ENCODE assay signal across 8 mouse cellular contexts in genomic region chr15:79126217-79126932, GRCm38 (mm10). TPM values are rescaled to one million over a fixed set of nuclear protein-coding genes. Genes with fewer than 3 reads are reported as not detected.
DNase-seq lines count a peak whose midpoint lies in the region; ATAC-seq and TF ChIP-seq lines count a peak whose summit lies in the region.

No protein-coding gene starts in this region.

- H3K4me1 ChIP-seq in heart, adult 2 months (ENCODE audit: control insufficient read depth, insufficient read depth, low read length), result peaks cover 12% of the 10 kb centered on the region; the same call in 1 of the 2 replicates
- peaks cover 27% of the 10 kb centered on the region for H3K4me1 ChIP-seq in heart, embryonic 12.5 days (replicated peaks)

- no peak for TF ChIP-seq POLR2A in heart, adult 2 months (IDR thresholded peaks at IDR 0.05; ENCODE audit: insufficient read depth, low read depth, low read length)

- TF ChIP-seq CTCF in heart, adult 2 months (IDR thresholded peaks at IDR 0.05), result peak; percentile 82

- 74% methylated on average over 13 of the region's 13 CpGs for WGBS in heart, adult 2 months
- WGBS in heart, embryonic 12.5 days, result 75% methylated on average over 13 of the region's 13 CpGs

- 0 out of 2 replicates have a peak, but pooled peaks cover 2% of the 10 kb centered on the region for H3K36me3 ChIP-seq in heart, adult 2 months (ENCODE audit: control insufficient read depth, insufficient read depth, low read length)
- peaks cover 98% of the 10 kb centered on the region for H3K36me3 ChIP-seq in heart, embryonic 12.5 days

- DNase-seq in heart, adult 2 months, result peak; percentile 61 to 71
- DNase-seq in 416B (ENCODE audit: low read depth) (peak; percentile 71), MN1 (ENCODE audit: low spot score) (peak; percentile 81)
- DNase-seq in cerebellum, postnatal 36 days, result peak; percentile 56 to 67
- DNase-seq in kidney, postnatal 36 days, result peak; percentile 54 to 80
- DNase-seq in naive thymus-derived CD4-positive, alpha-beta T cell, adult 2 months (ENCODE audit: low read depth), result peak; percentile 71
- no peak for DNase-seq in frontal cortex, postnatal 14 days (ENCODE audit: low spot score in 2 of 2)

- no peak overlapping the region for H3K9ac ChIP-seq in heart, adult 2 months (ENCODE audit: low read depth, low read length)
- H3K9ac ChIP-seq in heart, embryonic 12.5 days, result no peak overlapping the region

- no peak for ATAC-seq in heart, embryonic 12.5 days (ENCODE audit: insufficient number of reproducible peaks, low FRiP score)

- intact Hi-C loops in heart, adult 2 months (cut with DNase I), result loop anchor here (1.0 to 2.0 kb wide), 3 partner anchors 16 to 33 kb away; no protein-coding TSS in a partner anchor

- H3K79me2 ChIP-seq in heart, adult 2 months (replicated peaks; ENCODE audit: control insufficient read depth, insufficient read depth, low read length), result 0 out of 2 replicates have a peak, but pooled peaks cover 2% of the 10 kb centered on the region

- H3K4me3 ChIP-seq in heart, adult 2 months, result no peak overlapping the region
- H3K4me3 ChIP-seq in heart, embryonic 12.5 days, result no peak overlapping the region

- no peak overlapping the region for H3K27ac ChIP-seq in heart, adult 2 months
- H3K27ac ChIP-seq in heart, embryonic 12.5 days (ENCODE audit: poor library complexity, severe bottlenecking), result no peak overlapping the region

- H3K4me2 ChIP-seq in heart, embryonic 12.5 days, result no peak overlapping the region

- no peak for TF ChIP-seq EP300 in heart, adult 2 months (IDR thresholded peaks at IDR 0.05; ENCODE audit: insufficient read depth, low read depth, low read length)

- H3K9me3 ChIP-seq in heart, embryonic 12.5 days (replicated peaks), result peaks cover 10% of the 10 kb centered on the region

- H3K27me3 ChIP-seq in heart, adult 2 months (ENCODE audit: control insufficient read depth, insufficient read depth, low read length), result no peaks in the 10 kb centered on the region
- no peaks in the 10 kb centered on the region for H3K27me3 ChIP-seq in heart, embryonic 12.5 days (replicated peaks)

RNA-seq across cellular contexts. Expression of gene Polr2f, which starts 14.4 kb away (rescaled TPM):
- total RNA-seq in heart, adult 2 months (2021), result 100 to 1,000 TPM; 126 to 145 TPM
- 48.6 and 50.9 TPM in 2 replicates for polyA plus RNA-seq in heart, adult 2 months (2012; rRNA removed)
- polyA plus RNA-seq in heart, embryonic 12.5 days (2016; fragmentation: Nextera tagmentation; extraction: Ambion mirVana), result 265 and 289 TPM in 2 replicates

RNA-seq across cellular contexts. Expression of gene 1700088E04Rik, which starts 14.7 kb away (rescaled TPM):
- total RNA-seq in heart, adult 2 months (2021), result 1 to 10 TPM; 1.8 to 2.6 TPM
- polyA plus RNA-seq in heart, adult 2 months (2012; rRNA removed), result 2.8 and 3.8 TPM in 2 replicates
- 6.3 and 6.6 TPM in 2 replicates for polyA plus RNA-seq in heart, embryonic 12.5 days (2016; fragmentation: Nextera tagmentation; extraction: Ambion mirVana)

RNA-seq across cellular contexts. Expression of gene Micall1, which starts 17.7 kb away (rescaled TPM):
- 10 to 100 TPM; 43.0 to 45.7 TPM for total RNA-seq in heart, adult 2 months (2021)
- 39.3 and 58.7 TPM in 2 replicates for polyA plus RNA-seq in heart, adult 2 months (2012; rRNA removed)
- polyA plus RNA-seq in heart, embryonic 12.5 days (2016; fragmentation: Nextera tagmentation; extraction: Ambion mirVana), result 24.2 and 24.3 TPM in 2 replicates

RNA-seq across cellular contexts. Expression of gene Sox10, which starts 38.7 kb away (rescaled TPM):
- 1 to 10 TPM; 1.1 to 1.3 TPM for total RNA-seq in heart, adult 2 months (2021)
- 4.5 and 4.9 TPM in 2 replicates for polyA plus RNA-seq in heart, adult 2 months (2012; rRNA removed)
- polyA plus RNA-seq in heart, embryonic 12.5 days (2016; fragmentation: Nextera tagmentation; extraction: Ambion mirVana), result 0.28 and 0.44 TPM in 2 replicates

RNA-seq across cellular contexts. Expression of gene Eif3l, which starts 51.4 kb away (rescaled TPM):
- total RNA-seq in heart, adult 2 months (2021), result 10 to 100 TPM; 63.9 to 69.2 TPM
- polyA plus RNA-seq in heart, adult 2 months (2012; rRNA removed), result 90.3 and 116 TPM in 2 replicates
- polyA plus RNA-seq in heart, embryonic 12.5 days (2016; fragmentation: Nextera tagmentation; extraction: Ambion mirVana), result 165 TPM in 2 replicates

Comparison
In these comparisons a context has a peak if more than half of its experiments do, and no peak if none do; other contexts are left out.
1. DNase-seq: peak in heart, adult 2 months (2 of 2), 416B (single experiment), MN1 (single experiment), cerebellum, postnatal 36 days (2 of 2), kidney, postnatal 36 days (2 of 2) and naive thymus-derived CD4-positive, alpha-beta T cell, adult 2 months (single experiment); none in frontal cortex, postnatal 14 days (0 of 2).